Mouse (Mus musculus): ENCODE measurements around the gene Cygb. TPM values are rescaled to one million over a fixed set of nuclear protein-coding genes. Genes with fewer than 3 reads are reported as not detected.
"Not testable (repeated sequence)": the region's sequence is repeated elsewhere in the genome, so short reads cannot be mapped to it uniquely, and the experiment has no call there.

Cygb gene
- polyA plus RNA-seq, 1 experiment from 2014 or later, result 2.8 TPM

- DNase-seq (ENCODE audit: low spot score); H3K27ac ChIP-seq: not testable (repeated sequence)
- 86% methylated on average over 8 of the region's 9 CpGs for whole genome bisulfite sequencing
These were observed 42.9 kb downstream of the Cygb start for GRCm38 (mm10) chr11:116611168-116611567.

GRCm38 (mm10) chr11:116609965-116610630 is 44.0 kb downstream of the Cygb start:
- H3K4me3 ChIP-seq, result no peak overlapping the region
- 0 out of 2 replicates have a peak, but pooled peaks cover 3% of the 10 kb centered on the region for H3K27me3 ChIP-seq (ENCODE audit: insufficient read depth, poor library complexity, severe bottlenecking)
- H3K4me1 ChIP-seq, result peaks cover 38% of the 10 kb centered on the region
- no peaks in the 10 kb centered on the region for H3K9me3 ChIP-seq
- H3K36me3 ChIP-seq, result peaks cover 34% of the 10 kb centered on the region
- DNase-seq (ENCODE audit: low spot score), result no peak
- 0 out of 2 replicates have a peak overlapping the region, but pooled peaks have one; percentile 30 for H3K27ac ChIP-seq
- 79% methylated on average over 15 of the region's 15 CpGs for WGBS

More at GRCm38 (mm10) chr11:116611168-116611567, 42.9 kb downstream of the Cygb start:
- H3K4me1 ChIP-seq, result peaks cover 49% of the 10 kb centered on the region
- H3K9me3 ChIP-seq; H3K27me3 ChIP-seq (ENCODE audit: insufficient read depth, poor library complexity, severe bottlenecking); H3K4me3 ChIP-seq: not testable (repeated sequence)
- peaks cover 24% of the 10 kb centered on the region for H3K36me3 ChIP-seq

GRCm38 (mm10) chr11:116607717-116608116 is 46.4 kb downstream of the Cygb start:
- DNase-seq (ENCODE audit: low spot score), result no peak
- H3K36me3 ChIP-seq, result peaks cover 57% of the 10 kb centered on the region
- H3K27ac ChIP-seq, result no peak overlapping the region
- H3K4me3 ChIP-seq, result no peak overlapping the region
- no peaks in the 10 kb centered on the region for H3K9me3 ChIP-seq
- 93% methylated on average over 3 of the region's 3 CpGs for WGBS
- H3K4me1 ChIP-seq, result peaks cover 36% of the 10 kb centered on the region
- H3K27me3 ChIP-seq (ENCODE audit: insufficient read depth, poor library complexity, severe bottlenecking), result peaks cover 6% of the 10 kb centered on the region; the same call in 1 of the 2 replicates

GRCm38 (mm10) chr11:116604097-116604496 is 50.0 kb downstream of the Cygb start:
- Histone ChIP-seq H3K4me1 (peaks cover 25% of the 10 kb centered on the region), H3K27ac (peak overlapping the region; percentile 48; the same call in 1 of the 2 replicates), H3K27me3 (ENCODE audit: insufficient read depth, poor library complexity, severe bottlenecking) (peaks cover 17% of the 10 kb centered on the region), H3K9me3 (no peaks in the 10 kb centered on the region), H3K36me3 (peaks cover 89% of the 10 kb centered on the region), H3K4me3 (no peak overlapping the region)
- DNase-seq (ENCODE audit: low spot score), result no peak
- 82% methylated on average over 12 of the region's 12 CpGs for WGBS

GRCm38 (mm10) chr11:116603339-116603738 is 50.8 kb downstream of the Cygb start:
- DNase-seq (ENCODE audit: low spot score), result no peak
- H3K4me3 ChIP-seq, result no peak overlapping the region
- WGBS, result 74% methylated on average over 10 of the region's 10 CpGs
- peaks cover 19% of the 10 kb centered on the region for H3K4me1 ChIP-seq
- no peaks in the 10 kb centered on the region for H3K9me3 ChIP-seq
- H3K27ac ChIP-seq, result 0 out of 2 replicates have a peak overlapping the region, but pooled peaks have one; percentile 48
- H3K27me3 ChIP-seq (ENCODE audit: insufficient read depth, poor library complexity, severe bottlenecking), result peaks cover 17% of the 10 kb centered on the region
- peaks cover 92% of the 10 kb centered on the region for H3K36me3 ChIP-seq

- no peak overlapping the region for H3K27ac ChIP-seq
- peaks cover 17% of the 10 kb centered on the region for H3K4me1 ChIP-seq
- 90% methylated on average over 8 of the region's 8 CpGs for WGBS
- H3K4me3 ChIP-seq, result no peak overlapping the region
- H3K9me3 ChIP-seq, result no peaks in the 10 kb centered on the region
- no peak for DNase-seq (ENCODE audit: low spot score)
- peaks cover 24% of the 10 kb centered on the region for H3K27me3 ChIP-seq (ENCODE audit: insufficient read depth, poor library complexity, severe bottlenecking)
- peaks cover 90% of the 10 kb centered on the region for H3K36me3 ChIP-seq
These were observed 52.1 kb downstream of the Cygb start for GRCm38 (mm10) chr11:116602043-116602442.

GRCm38 (mm10) chr11:116601166-116601565 is 52.9 kb downstream of the Cygb start:
- H3K4me1 ChIP-seq, result peaks cover 17% of the 10 kb centered on the region
- H3K36me3 ChIP-seq, result peaks cover 87% of the 10 kb centered on the region
- DNase-seq (ENCODE audit: low spot score), result no peak
- WGBS, result 88% methylated on average over 8 of the region's 8 CpGs
- no peak overlapping the region for H3K27ac ChIP-seq
- peaks cover 30% of the 10 kb centered on the region for H3K27me3 ChIP-seq (ENCODE audit: insufficient read depth, poor library complexity, severe bottlenecking)
- no peaks in the 10 kb centered on the region for H3K9me3 ChIP-seq
- H3K4me3 ChIP-seq, result no peak overlapping the region

- Histone ChIP-seq H3K36me3 (peaks cover 69% of the 10 kb centered on the region), H3K27ac (no peak overlapping the region), H3K27me3 (ENCODE audit: insufficient read depth, poor library complexity, severe bottlenecking) (peaks cover 32% of the 10 kb centered on the region), H3K9me3 (no peaks in the 10 kb centered on the region), H3K4me3 (no peak overlapping the region), H3K4me1 (peaks cover 10% of the 10 kb centered on the region)
- WGBS, result 88% methylated on average over 15 of the region's 15 CpGs
- DNase-seq (ENCODE audit: low spot score), result no peak
These were observed 54.9 kb downstream of the Cygb start for GRCm38 (mm10) chr11:116599230-116599629.

- no peak overlapping the region for H3K27ac ChIP-seq
- peaks cover 32% of the 10 kb centered on the region for H3K27me3 ChIP-seq (ENCODE audit: insufficient read depth, poor library complexity, severe bottlenecking)
- no peak overlapping the region for H3K4me3 ChIP-seq
- no peaks in the 10 kb centered on the region for H3K9me3 ChIP-seq
- DNase-seq (ENCODE audit: low spot score), result no peak
- H3K36me3 ChIP-seq, result peaks cover 58% of the 10 kb centered on the region
- no peaks in the 10 kb centered on the region; the same call in none of the 2 replicates for H3K4me1 ChIP-seq
- 85% methylated on average over 8 of the region's 8 CpGs for WGBS
These were observed 55.9 kb downstream of the Cygb start for GRCm38 (mm10) chr11:116598193-116598592.

- Histone ChIP-seq H3K9me3 (no peaks in the 10 kb centered on the region), H3K4me1 (peaks cover 5% of the 10 kb centered on the region), H3K27ac (no peak overlapping the region), H3K36me3 (peaks cover 47% of the 10 kb centered on the region), H3K27me3 (ENCODE audit: insufficient read depth, poor library complexity, severe bottlenecking) (peaks cover 29% of the 10 kb centered on the region), H3K4me3 (no peak overlapping the region)
- no peak for DNase-seq (ENCODE audit: low spot score)
- WGBS, result 81% methylated on average over 19 of the region's 19 CpGs
These were observed 57.3 kb downstream of the Cygb start for GRCm38 (mm10) chr11:116596766-116597165.

Other genes with a start within 250 kb of the Cygb start
- gene Rnf157, start 241.3 kb downstream of the Cygb start, polyA plus RNA-seq (2016; fragmentation: Nextera tagmentation; extraction: Ambion mirVana), result 7.3 and 8.5 TPM in 2 replicates
- 36.1 and 40.5 TPM in 2 replicates for gene Ubald2, start 220.2 kb downstream of the Cygb start, polyA plus RNA-seq (2016; fragmentation: Nextera tagmentation; extraction: Ambion mirVana)
- 0.30 TPM in 1 of 2 replicates, not detected in the other for gene Qrich2, start 188.1 kb downstream of the Cygb start, polyA plus RNA-seq (2016; fragmentation: Nextera tagmentation; extraction: Ambion mirVana)
- gene Prpsap1, start 160.1 kb downstream of the Cygb start, polyA plus RNA-seq (2016; fragmentation: Nextera tagmentation; extraction: Ambion mirVana), result 120 and 142 TPM in 2 replicates
- gene Sphk1, start 123.4 kb downstream of the Cygb start, polyA plus RNA-seq (2016; fragmentation: Nextera tagmentation; extraction: Ambion mirVana), result 2.3 and 2.7 TPM in 2 replicates
- gene Ube2o, start 72.9 kb downstream of the Cygb start, polyA plus RNA-seq (2016; fragmentation: Nextera tagmentation; extraction: Ambion mirVana), result 8.5 and 10.3 TPM in 2 replicates
- not detected in 2 replicates for gene Aanat, start 67.9 kb downstream of the Cygb start, polyA plus RNA-seq (2016; fragmentation: Nextera tagmentation; extraction: Ambion mirVana)
- gene Rhbdf2, start 27.3 kb downstream of the Cygb start, polyA plus RNA-seq (2016; fragmentation: Nextera tagmentation; extraction: Ambion mirVana), result 6.7 and 8.7 TPM in 2 replicates
- 0.60 and 0.78 TPM in 2 replicates for gene Prcd, start 779 bp downstream of the Cygb start, polyA plus RNA-seq (2016; fragmentation: Nextera tagmentation; extraction: Ambion mirVana)
- gene St6galnac1, start 121.2 kb upstream of the Cygb start, polyA plus RNA-seq (2016; fragmentation: Nextera tagmentation; extraction: Ambion mirVana), result not detected in 2 replicates
- 13.2 and 17.9 TPM in 2 replicates for gene Mxra7, start 173.7 kb upstream of the Cygb start, polyA plus RNA-seq (2016; fragmentation: Nextera tagmentation; extraction: Ambion mirVana)
- gene Mettl23, start 189.0 kb upstream of the Cygb start, polyA plus RNA-seq (2016; fragmentation: Nextera tagmentation; extraction: Ambion mirVana), result 58.9 and 66.9 TPM in 2 replicates
- 89.1 and 114 TPM in 2 replicates for gene Jmjd6, start 189.1 kb upstream of the Cygb start, polyA plus RNA-seq (2016; fragmentation: Nextera tagmentation; extraction: Ambion mirVana)
- 27.0 and 27.1 TPM in 2 replicates for gene Mfsd11, start 198.1 kb upstream of the Cygb start, polyA plus RNA-seq (2016; fragmentation: Nextera tagmentation; extraction: Ambion mirVana)
- gene Srsf2, start 198.8 kb upstream of the Cygb start, polyA plus RNA-seq (2016; fragmentation: Nextera tagmentation; extraction: Ambion mirVana), result 577 and 728 TPM in 2 replicates

Data from heart, embryonic 10.5 days (tissue).